Mouse (Mus musculus) kidney, embryonic 14.5 days (tissue): ENCODE measurements around the gene Myo18b. TPM values are rescaled to one million over a fixed set of nuclear protein-coding genes. Genes with fewer than 3 reads are reported as not detected.

ENCODE experiments used
- ATAC-seq: fragments of 200-750 bp; cut with Nextera tagmentation; 2 replicates; pipeline ENCODE4 v1.8.0; 2017; ENCODE audit warnings: moderate number of reproducible peaks, mild to moderate bottlenecking, moderate TSS enrichment, moderate library complexity; ENCODE audit not compliant: low FRiP score, low TSS enrichment
- H3K27ac ChIP-seq: fragments of 300-500 bp; sonication (generic); 2 replicates; pipeline ENCODE4 v1.5.1; 2014; ENCODE audit warnings: low read depth, mild to moderate bottlenecking, low read length, moderate library complexity, mixed read lengths
- H3K27me3 ChIP-seq: fragments of 300-500 bp; sonication (generic); 2 replicates; pipeline ENCODE4 v1.6.1; 2014; ENCODE audit warnings: mild to moderate bottlenecking, low read length; ENCODE audit not compliant: control insufficient read depth, insufficient read depth
- H3K36me3 ChIP-seq: fragments of 300-500 bp; sonication (generic); 2 replicates; pipeline ENCODE4 v1.6.1; 2014; ENCODE audit warnings: low read length, mixed read lengths; ENCODE audit not compliant: control insufficient read depth, insufficient read depth
- H3K4me1 ChIP-seq: fragments of 300-500 bp; sonication (generic); 2 replicates; pipeline ENCODE4 v1.6.1; 2014; ENCODE audit warnings: low read length, mixed read lengths; ENCODE audit not compliant: control insufficient read depth, insufficient read depth
- H3K4me2 ChIP-seq: fragments of 300-500 bp; sonication (generic); replicated peaks from 2 replicates; pipeline ENCODE4 v1.6.1; 2014; ENCODE audit warnings: low read depth, mild to moderate bottlenecking, low read length
- H3K4me3 ChIP-seq: fragments of 300-500 bp; sonication (generic); 2 replicates; pipeline ENCODE4 v1.5.1; 2014; ENCODE audit warnings: mild to moderate bottlenecking, low read length
- H3K9ac ChIP-seq: fragments of 300-500 bp; sonication (generic); 2 replicates; pipeline ENCODE4 v1.6.1; 2014; ENCODE audit warnings: low read depth, mild to moderate bottlenecking, low read length, moderate library complexity
- H3K9me3 ChIP-seq: fragments of 300-500 bp; sonication (generic); 2 replicates; pipeline ENCODE4 v1.6.1; 2016; ENCODE audit warnings: low read length; ENCODE audit not compliant: control insufficient read depth
- WGBS: fragments of 180-500 bp; shearing (Covaris S2); extraction: QIAGEN DNeasy Blood & Tissue Kit; methylation state at CpG from one replicate; pipeline ENCODE4 v1.1.7; 2014; 5-methylcytosine and 5-hydroxymethylcytosine counted together
- polyA plus RNA-seq: library from polyadenylated mRNA; unstranded; fragments of >200 nt; fragmentation: Nextera tagmentation; extraction: Ambion mirVana; gene quantifications from 2 replicates; pipeline ENCODE4 v1.2.1, GENCODE M21; 2014

The Myo18b gene
- polyA plus RNA-seq, 1 experiment from 2014 or later = 0.26 TPM

DNA sequence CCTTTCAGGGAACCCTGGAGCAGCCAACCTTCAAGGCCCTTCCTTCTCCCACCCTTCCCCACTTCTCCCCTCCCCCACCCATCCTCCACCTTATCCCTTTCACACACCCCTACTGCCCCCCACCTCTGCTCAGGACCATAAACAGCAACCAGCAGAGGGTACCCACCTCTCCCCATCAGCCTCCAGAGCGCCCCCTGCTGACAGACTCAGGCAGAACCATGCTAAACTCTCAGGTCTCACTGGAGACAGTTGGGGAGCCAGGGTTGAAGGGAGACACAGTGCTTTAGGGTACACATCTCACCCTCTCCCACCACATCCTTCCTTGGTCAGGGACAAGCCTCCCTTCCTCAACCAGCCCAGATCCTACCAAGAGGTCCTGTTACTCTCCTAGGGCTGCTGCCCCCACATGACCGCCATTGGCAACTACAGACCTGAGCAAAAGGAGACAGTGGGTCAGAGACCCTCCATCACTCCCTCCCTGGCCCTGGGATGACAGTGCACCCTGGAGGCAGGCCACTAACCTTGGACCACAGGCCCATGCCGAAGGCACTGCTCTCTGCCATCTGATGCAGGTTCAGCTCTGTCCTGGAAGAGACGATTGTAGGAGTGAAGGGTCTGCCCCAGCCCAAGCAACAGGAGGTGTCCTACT, 31.3 kb downstream of the Myo18b start:
- H3K4me1 ChIP-seq = no peaks in the 10 kb centered on the region; the same call in 1 of the 2 replicates
- no peak overlapping the region for H3K27ac ChIP-seq
- peak; percentile 29; the same call in 1 of the 2 replicates for ATAC-seq
- no peaks in the 10 kb centered on the region for H3K36me3 ChIP-seq
- WGBS = 59% methylated on average over 4 of the region's 4 CpGs
- H3K4me2 ChIP-seq = no peak overlapping the region
- no peak overlapping the region for H3K4me3 ChIP-seq
- no peaks in the 10 kb centered on the region for H3K27me3 ChIP-seq
- no peak overlapping the region for H3K9ac ChIP-seq
- no peaks in the 10 kb centered on the region for H3K9me3 ChIP-seq

DNA sequence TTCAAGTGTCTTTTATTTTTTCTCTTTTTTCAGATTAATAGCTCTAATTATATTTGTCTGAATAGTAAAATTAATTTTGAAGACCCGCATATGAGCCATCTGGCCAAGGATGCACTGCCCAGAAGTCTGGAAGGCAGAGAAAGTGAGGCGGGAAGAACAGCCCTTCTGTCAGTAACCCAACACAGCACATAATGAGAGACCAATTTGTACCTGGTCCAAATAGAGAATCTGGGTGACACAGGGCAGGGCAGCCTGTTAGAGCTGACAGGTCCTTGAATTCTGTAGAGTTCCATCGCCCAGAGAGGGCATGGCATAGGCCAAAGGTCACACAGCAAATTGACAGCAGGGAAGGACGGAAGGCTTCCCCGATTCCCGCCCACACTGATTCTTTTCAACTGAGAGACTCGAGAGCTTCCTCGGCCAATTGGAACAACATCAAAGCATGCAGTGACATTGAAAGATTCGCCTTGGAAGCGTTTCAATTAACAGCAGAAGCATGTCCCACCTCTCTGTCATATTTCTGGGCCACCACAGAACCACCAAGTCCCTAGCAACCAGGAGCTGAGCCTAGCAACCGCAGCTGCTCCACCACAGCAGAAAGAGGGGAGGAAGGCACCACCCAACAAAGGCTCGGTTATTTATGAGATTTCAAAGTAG, 36.7 kb downstream of the Myo18b start:
- no peaks in the 10 kb centered on the region for H3K9me3 ChIP-seq
- no peak overlapping the region for H3K4me2 ChIP-seq
- no peak overlapping the region for H3K4me3 ChIP-seq
- H3K36me3 ChIP-seq = no peaks in the 10 kb centered on the region
- H3K4me1 ChIP-seq = no peaks in the 10 kb centered on the region; the same call in 1 of the 2 replicates
- H3K27me3 ChIP-seq = no peaks in the 10 kb centered on the region
- WGBS = 25% methylated on average over 12 of the region's 12 CpGs
- H3K27ac ChIP-seq = no peak overlapping the region
- peak; percentile 58; the same call in 1 of the 2 replicates for ATAC-seq
- H3K9ac ChIP-seq = no peak overlapping the region

DNA sequence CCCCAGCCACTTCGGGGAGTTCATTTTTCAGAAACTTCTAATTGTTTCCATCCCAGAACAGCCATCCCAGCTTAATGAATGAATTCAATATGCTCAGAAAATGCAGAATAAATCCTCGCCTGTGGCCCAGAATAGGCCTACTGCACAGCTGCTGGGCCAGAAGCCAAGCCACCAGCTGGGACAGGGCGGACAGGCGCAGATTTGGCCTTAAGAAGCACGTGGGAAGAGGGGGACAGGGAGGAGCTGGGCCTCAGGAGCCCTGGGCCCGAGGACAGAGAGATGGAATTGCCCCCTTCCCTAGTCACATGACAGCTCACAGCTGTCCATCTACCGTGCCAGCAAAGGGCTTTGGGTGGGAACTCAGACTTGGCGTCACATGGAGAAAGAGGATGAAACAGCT, 43.0 kb downstream of the Myo18b start:
- ATAC-seq = peak; percentile 53; the same call in 1 of the 2 replicates
- peak overlapping the region; percentile 24; the same call in 1 of the 2 replicates for H3K27ac ChIP-seq
- no peak overlapping the region for H3K4me2 ChIP-seq
- H3K9ac ChIP-seq = no peak overlapping the region
- no peak overlapping the region for H3K4me3 ChIP-seq
- WGBS = 43% methylated on average over 8 of the region's 8 CpGs
- H3K36me3 ChIP-seq = no peaks in the 10 kb centered on the region
- no peaks in the 10 kb centered on the region for H3K9me3 ChIP-seq
- H3K4me1 ChIP-seq = peaks cover 19% of the 10 kb centered on the region
- peaks cover 7% of the 10 kb centered on the region for H3K27me3 ChIP-seq

DNA sequence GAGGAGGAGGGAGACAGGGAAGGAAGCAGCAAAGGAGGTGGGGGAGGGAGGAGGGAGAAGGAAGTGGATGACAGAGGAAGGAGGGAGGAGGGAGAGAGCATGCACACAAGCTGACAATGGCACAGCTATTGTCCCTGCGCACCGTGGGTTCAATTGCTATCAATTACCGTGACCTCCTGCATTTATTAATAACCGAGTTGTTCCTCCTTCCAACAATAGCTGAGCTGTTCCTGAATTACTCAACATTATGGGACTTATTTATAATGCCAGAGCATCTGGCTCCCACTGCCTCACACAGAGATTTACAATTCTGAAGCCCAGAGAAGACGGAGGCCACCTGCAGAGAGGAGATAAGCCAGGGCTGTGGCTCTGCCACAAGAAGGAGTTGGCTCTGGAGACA, 44.8 kb downstream of the Myo18b start:
- Histone ChIP-seq H3K36me3 (no peaks in the 10 kb centered on the region), H3K27me3 (peaks cover 9% of the 10 kb centered on the region), H3K4me2 (no peak overlapping the region), H3K9me3 (no peaks in the 10 kb centered on the region), H3K27ac (no peak overlapping the region), H3K9ac (no peak overlapping the region), H3K4me3 (no peak overlapping the region), H3K4me1 (peaks cover 19% of the 10 kb centered on the region)
- 30% methylated on average over 5 of the region's 5 CpGs for WGBS
- no peak for ATAC-seq

DNA sequence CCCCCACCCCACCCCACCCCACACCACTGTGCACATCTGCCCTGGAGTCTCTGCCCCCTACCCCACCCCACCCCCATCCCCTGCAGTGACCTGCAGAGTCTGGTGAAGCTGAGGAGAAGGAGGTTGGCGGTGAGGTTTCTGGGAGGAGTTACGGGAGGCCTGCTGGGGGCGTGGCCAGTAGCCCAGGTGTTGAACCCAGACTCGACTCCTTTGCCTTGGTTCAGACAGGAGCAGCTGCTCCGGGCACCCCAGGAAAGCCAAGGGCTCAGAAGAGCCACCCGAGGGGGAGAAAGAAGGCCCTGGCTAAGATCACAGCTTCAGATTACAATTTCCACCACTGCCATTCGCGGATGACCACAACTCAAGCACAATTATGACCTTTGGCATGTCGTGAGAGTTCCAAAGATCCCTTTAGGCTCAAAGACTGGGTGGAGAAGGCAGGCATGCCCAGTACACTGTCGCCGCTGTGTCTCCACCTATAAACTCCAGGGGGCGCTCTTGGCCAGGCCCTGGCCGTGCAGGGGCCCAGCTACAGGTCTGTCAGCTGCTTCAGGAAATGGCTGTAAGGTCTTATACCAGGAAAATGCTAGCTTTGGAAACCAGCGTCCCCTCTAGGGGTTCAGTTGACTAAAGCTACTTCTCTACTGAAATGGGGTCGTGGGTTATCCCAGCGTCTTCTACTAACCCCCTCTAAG, 47.4 kb downstream of the Myo18b start:
- no peak overlapping the region for H3K4me3 ChIP-seq
- 4% methylated on average over 16 of the region's 16 CpGs for WGBS

DNA sequence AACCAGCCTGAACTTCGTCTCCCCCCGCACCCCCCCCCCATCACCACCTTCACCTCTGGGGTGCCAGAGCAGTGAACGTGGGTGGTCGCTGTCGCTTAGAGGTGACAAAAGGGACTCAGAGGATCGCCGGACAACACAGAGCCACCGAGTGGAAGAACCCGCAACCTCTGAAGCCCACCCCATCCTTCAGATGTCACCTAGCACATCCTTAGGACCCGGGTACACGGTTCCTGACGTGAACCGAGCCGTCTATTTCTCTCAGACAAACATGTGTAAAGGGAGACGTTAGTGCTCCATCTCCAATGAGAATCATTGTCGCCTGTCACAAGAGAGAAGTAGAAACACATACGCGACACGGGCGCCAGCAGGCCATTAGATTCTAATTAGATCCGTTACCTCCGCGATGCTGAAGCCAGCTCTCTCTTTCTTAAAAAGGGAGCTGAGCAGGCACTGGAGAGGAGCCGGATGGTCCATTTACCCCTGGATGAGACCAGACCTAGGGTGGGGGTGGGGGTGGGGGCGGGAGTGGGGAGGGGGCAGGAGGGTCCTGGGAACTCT, 48.1 kb downstream of the Myo18b start:
- H3K9ac ChIP-seq = no peak overlapping the region
- H3K4me1 ChIP-seq = peaks cover 19% of the 10 kb centered on the region
- H3K36me3 ChIP-seq = no peaks in the 10 kb centered on the region
- no peaks in the 10 kb centered on the region for H3K9me3 ChIP-seq
- 8% methylated on average over 25 of the region's 25 CpGs for WGBS
- H3K27me3 ChIP-seq = peaks cover 9% of the 10 kb centered on the region
- no peak for ATAC-seq
- H3K4me3 ChIP-seq = no peak overlapping the region
- no peak overlapping the region for H3K27ac ChIP-seq
- peak overlapping the region; percentile 30 for H3K4me2 ChIP-seq

More for the DNA sequence above, 47.4 kb downstream of the Myo18b start:
- peak; percentile 73 for ATAC-seq
- H3K27ac ChIP-seq = no peak overlapping the region
- peaks cover 9% of the 10 kb centered on the region for H3K27me3 ChIP-seq
- H3K4me1 ChIP-seq = peaks cover 19% of the 10 kb centered on the region
- no peaks in the 10 kb centered on the region for H3K9me3 ChIP-seq
- H3K9ac ChIP-seq = no peak overlapping the region
- H3K4me2 ChIP-seq = peak overlapping the region; percentile 30
- no peaks in the 10 kb centered on the region for H3K36me3 ChIP-seq

DNA sequence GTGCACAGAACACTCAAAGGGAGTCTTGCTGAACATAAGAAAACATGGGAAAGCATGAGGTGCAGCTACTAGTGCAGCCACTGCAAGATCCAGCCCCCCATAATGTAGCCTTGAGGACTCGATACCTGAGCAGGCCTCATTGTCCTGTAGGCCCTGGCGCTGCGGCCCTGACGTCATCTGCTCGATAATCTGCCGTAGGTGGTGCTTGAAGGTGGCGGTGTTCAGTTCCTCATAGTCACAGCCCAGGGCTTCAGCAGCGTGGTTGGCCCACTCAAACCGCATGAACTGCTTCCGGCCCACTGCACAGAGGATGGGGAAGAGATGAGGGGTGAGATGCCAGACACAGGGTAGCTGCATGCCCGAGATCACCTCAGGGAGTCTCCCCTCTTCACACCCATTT, 50.0 kb downstream of the Myo18b start:
- H3K27me3 ChIP-seq = peaks cover 9% of the 10 kb centered on the region
- H3K9ac ChIP-seq = no peak overlapping the region
- no peaks in the 10 kb centered on the region for H3K9me3 ChIP-seq
- 86% methylated on average over 11 of the region's 11 CpGs for WGBS
- H3K4me3 ChIP-seq = no peak overlapping the region
- ATAC-seq = no peak
- H3K4me2 ChIP-seq = no peak overlapping the region
- H3K4me1 ChIP-seq = peaks cover 10% of the 10 kb centered on the region
- H3K27ac ChIP-seq = no peak overlapping the region
- H3K36me3 ChIP-seq = no peaks in the 10 kb centered on the region

DNA sequence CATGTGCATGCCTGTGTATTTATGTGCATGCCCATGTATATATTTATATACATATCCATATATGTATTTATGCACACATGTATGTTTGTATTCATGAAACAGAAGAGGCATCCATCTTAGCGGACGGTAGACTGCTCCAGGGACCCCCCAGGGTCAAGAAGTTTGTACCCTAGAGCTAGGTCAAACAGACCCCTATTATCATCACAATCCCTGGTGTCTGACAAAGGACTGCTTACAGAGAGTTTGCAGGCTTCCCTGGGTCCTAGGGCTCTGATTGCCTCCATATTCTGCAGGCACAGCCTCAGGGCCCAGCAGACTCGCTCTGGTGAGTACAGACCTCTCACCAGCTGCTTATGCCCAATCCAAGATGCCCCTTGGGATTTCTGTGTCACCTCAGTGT, 51.7 kb downstream of the Myo18b start:
- no peaks in the 10 kb centered on the region for H3K9me3 ChIP-seq
- peaks cover 8% of the 10 kb centered on the region for H3K27me3 ChIP-seq
- H3K4me3 ChIP-seq = no peak overlapping the region
- H3K27ac ChIP-seq = no peak overlapping the region
- H3K4me2 ChIP-seq = no peak overlapping the region
- ATAC-seq = no peak
- H3K36me3 ChIP-seq = no peaks in the 10 kb centered on the region
- peaks cover 10% of the 10 kb centered on the region for H3K4me1 ChIP-seq
- WGBS = 84% methylated on average over 3 of the region's 3 CpGs
- no peak overlapping the region for H3K9ac ChIP-seq
